Mouse (Mus musculus) embryonic fibroblast, embryonic 13.5 days (primary cell): ENCODE results near the gene Ank2.

Source experiments
- CTCF ChIP-seq: IDR thresholded peaks from 2 replicates; pipeline ENCODE4 v1.5.1; 2011; ENCODE audit warnings: mild to moderate bottlenecking, control low read depth, low read length, moderate library complexity, borderline replicate concordance; ENCODE audit not compliant: insufficient read depth
- POLR2A ChIP-seq: IDR thresholded peaks from 2 replicates; pipeline ENCODE4 v1.6.1; 2011; ENCODE audit warnings: low read depth, mild to moderate bottlenecking, control low read depth, low read length, moderate library complexity

GRCm38 (mm10) chr3:127246989-127247708 lies 252.0 kb downstream of the Ank2 start:
- TF ChIP-seq CTCF (no peak), POLR2A (no peak)
